Mouse (Mus musculus) C2C12 (cell line): ENCODE measurements around the gene Dmrtb1.

Experiments used
- CEBPB ChIP-seq: IDR thresholded peaks from one replicate; pipeline ENCODE4 v1.6.1; 2011; ENCODE audit warnings: low read depth, mild to moderate bottlenecking, control low read depth, moderate library complexity
- CTCF ChIP-seq: IDR thresholded peaks from one replicate; pipeline ENCODE4 v1.5.1; 2011; ENCODE audit not compliant: control insufficient read depth, insufficient read depth, insufficient read length
- FOSL1 ChIP-seq: IDR thresholded peaks from one replicate; pipeline ENCODE4 v1.8.0; 2011; ENCODE audit warnings: mild to moderate bottlenecking, low read length; ENCODE audit not compliant: poor library complexity, insufficient read depth, severe bottlenecking
- MAX ChIP-seq: IDR thresholded peaks from one replicate; pipeline ENCODE4 v1.6.1; 2011; ENCODE audit warnings: mild to moderate bottlenecking, control low read depth
- MYOD1 ChIP-seq: IDR thresholded peaks from one replicate; pipeline ENCODE4 v1.6.1; 2011; ENCODE audit warnings: low read depth; ENCODE audit not compliant: control insufficient read depth, insufficient read length
- USF1 ChIP-seq: IDR thresholded peaks from one replicate; pipeline ENCODE4 v1.6.1; 2011; ENCODE audit warnings: low read depth, mild to moderate bottlenecking, control low read depth, moderate library complexity

DNA sequence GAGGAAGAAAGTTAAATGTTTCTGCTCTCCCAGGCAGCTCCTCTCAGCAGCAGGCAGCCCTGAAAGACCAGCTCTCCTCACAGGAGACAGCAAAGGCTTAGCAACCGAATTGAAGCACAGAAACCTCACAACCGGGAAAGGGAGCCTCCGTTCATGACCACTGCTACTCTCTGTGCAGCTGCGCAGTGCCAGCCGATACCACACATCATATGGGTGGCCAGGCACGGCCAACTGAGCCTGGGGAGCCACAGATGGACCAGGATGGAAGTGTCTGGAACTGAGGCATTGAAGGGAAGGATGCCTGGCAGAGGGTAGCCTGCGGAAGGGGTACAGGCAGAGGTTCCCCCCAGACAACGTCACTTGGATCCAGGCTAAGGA, 47.0 kb upstream of the Dmrtb1 start:
- no peak for TF ChIP-seq MAX
- no peak for TF ChIP-seq CTCF
- TF ChIP-seq FOSL1: no peak
- no peak for TF ChIP-seq MYOD1
- no peak for TF ChIP-seq CEBPB
- TF ChIP-seq USF1: no peak
